ENCODE assay signal across 9 mouse cellular contexts in the genomic region with DNA sequence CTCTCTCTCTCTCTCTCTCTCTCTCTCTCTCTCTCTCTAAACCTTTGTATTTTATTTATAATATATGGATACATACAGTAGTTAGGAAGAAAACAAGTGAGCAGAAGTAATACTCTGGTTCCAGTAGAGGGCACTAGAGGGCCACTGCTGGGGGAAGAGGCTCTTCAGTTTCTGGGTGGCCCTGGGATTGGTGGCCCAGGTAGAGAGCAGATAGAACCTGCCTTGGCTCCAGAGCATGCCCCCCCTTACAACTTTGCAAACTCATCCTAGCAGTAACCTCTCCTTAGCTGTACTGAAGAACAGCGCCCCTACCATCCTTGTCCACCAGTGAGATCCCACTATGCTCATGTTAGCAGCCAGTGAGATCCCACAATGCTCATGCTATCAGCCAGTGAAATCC.
A peak's percentile ranks its signal among the peaks of the same experiment; 100 is the strongest.
DNase-seq lines count a peak whose midpoint lies in the region; ATAC-seq and TF ChIP-seq lines count a peak whose summit lies in the region.
"Had no signal": no experiment of that assay in that cellular context is flagged by ENCODE, and none has a peak within 500 bp of the region (broad histone marks: within the 10 kb centered on the region; RNA-seq: fewer than 3 reads in every experiment).

No protein-coding gene starts in this region.

- H3K27ac ChIP-seq in forebrain, postnatal 0 days (ENCODE audit: low read depth, low read length): no peak overlapping the region
- no peak overlapping the region for H3K27ac ChIP-seq in kidney, embryonic 15.5 days
- no peak overlapping the region for H3K27ac ChIP-seq in lung, embryonic 16.5 days (ENCODE audit: low read length)

- no peak overlapping the region for H3K4me3 ChIP-seq in forebrain, postnatal 0 days (ENCODE audit: low read depth, low read length)
- no peak overlapping the region for H3K4me3 ChIP-seq in kidney, embryonic 15.5 days (replicated peaks)
- H3K4me3 ChIP-seq in lung, embryonic 16.5 days (ENCODE audit: low read length): no peak overlapping the region
- H3K4me3 ChIP-seq: myocyte had no signal

- WGBS in forebrain, postnatal 0 days: 25% methylated on average over 1 of the region's 1 CpGs
- WGBS in kidney, embryonic 15.5 days: 29% methylated on average over 1 of the region's 1 CpGs
- 33% methylated on average over 1 of the region's 1 CpGs for WGBS in lung, embryonic 16.5 days

- no peak for TF ChIP-seq POLR2A in brain, embryonic 14.5 days (IDR thresholded peaks at IDR 0.05; ENCODE audit: borderline replicate concordance, extremely low read depth, insufficient read depth, insufficient read length, poor library complexity, severe bottlenecking)

- H3K36me3 ChIP-seq in forebrain, postnatal 0 days (ENCODE audit: insufficient read depth): no peaks in the 10 kb centered on the region
- no peaks in the 10 kb centered on the region for H3K36me3 ChIP-seq in kidney, embryonic 15.5 days
- H3K36me3 ChIP-seq in lung, embryonic 16.5 days (ENCODE audit: control insufficient read depth, insufficient read depth, low read length): no peaks in the 10 kb centered on the region

- no peak overlapping the region for H3K9ac ChIP-seq in forebrain, postnatal 0 days
- no peak overlapping the region for H3K9ac ChIP-seq in kidney, embryonic 15.5 days
- no peak overlapping the region for H3K9ac ChIP-seq in lung, embryonic 16.5 days (ENCODE audit: low read length)

- peak; percentile 72 for TF ChIP-seq CTCF in brain, embryonic 14.5 days (IDR thresholded peaks at IDR 0.05; ENCODE audit: borderline replicate concordance, extremely low read depth, insufficient read depth, insufficient read length)
- TF ChIP-seq CTCF in forebrain, postnatal 0 days (IDR thresholded peaks at IDR 0.05; ENCODE audit: low read depth): peak; percentile 65

- H3K9me3 ChIP-seq in forebrain, postnatal 0 days (ENCODE audit: low read length): no peaks in the 10 kb centered on the region
- no peaks in the 10 kb centered on the region for H3K9me3 ChIP-seq in kidney, embryonic 15.5 days (replicated peaks)
- H3K9me3 ChIP-seq in lung, embryonic 16.5 days (ENCODE audit: control insufficient read depth, low read length): no peaks in the 10 kb centered on the region

- H3K4me2 ChIP-seq in forebrain, postnatal 0 days (ENCODE audit: low read depth): no peak overlapping the region
- no peak overlapping the region for H3K4me2 ChIP-seq in kidney, embryonic 15.5 days
- H3K4me2 ChIP-seq in lung, embryonic 16.5 days (ENCODE audit: low read depth, low read length): no peak overlapping the region

- no peaks in the 10 kb centered on the region for H3K27me3 ChIP-seq in forebrain, postnatal 0 days (ENCODE audit: insufficient read depth, low read length)
- H3K27me3 ChIP-seq in kidney, embryonic 15.5 days: no peaks in the 10 kb centered on the region
- H3K27me3 ChIP-seq in lung, embryonic 16.5 days (ENCODE audit: control insufficient read depth, insufficient read depth, low read depth, low read length): no peaks in the 10 kb centered on the region

- peak; percentile 44 for DNase-seq in urinary bladder, postnatal 25 days (ENCODE audit: low spot score)
- DNase-seq in urinary bladder, postnatal 4 days (ENCODE audit: low spot score in 2 of 2): no peak
- peak; percentile 77 for DNase-seq in brain, embryonic 14.5 days (ENCODE audit: low read depth)
- DNase-seq in forebrain, postnatal 0 days: peak; percentile 63
- peak; percentile 36 for DNase-seq in retina, postnatal 7 days (ENCODE audit: low read depth, low spot score)
- DNase-seq in ovary, adult 18-20 months (ENCODE audit: low spot score): no peak

- 0 out of 2 replicates have a peak, but pooled peaks have one; percentile 8 for ATAC-seq in forebrain, postnatal 0 days
- ATAC-seq in kidney, embryonic 15.5 days (replicated peaks; ENCODE audit: low FRiP score): peak; percentile 43; the same call in 1 of the 2 replicates
- ATAC-seq in lung, embryonic 16.5 days (ENCODE audit: low read depth): peak; percentile 18; the same call in 1 of the 2 replicates

- H3K4me1 ChIP-seq in forebrain, postnatal 0 days (ENCODE audit: insufficient read depth): no peaks in the 10 kb centered on the region
- H3K4me1 ChIP-seq in kidney, embryonic 15.5 days: peaks cover 4% of the 10 kb centered on the region; the same call in 1 of the 2 replicates
- no peaks in the 10 kb centered on the region; the same call in 1 of the 2 replicates for H3K4me1 ChIP-seq in lung, embryonic 16.5 days (replicated peaks; ENCODE audit: control insufficient read depth, insufficient read depth, low read length)

Comparison
In these comparisons a context has a peak if more than half of its experiments do, and no peak if none do; other contexts are left out.
1. DNase-seq: peak in urinary bladder, postnatal 25 days (single experiment), brain, embryonic 14.5 days (single experiment), forebrain, postnatal 0 days (single experiment) and retina, postnatal 7 days (single experiment); none in urinary bladder, postnatal 4 days (0 of 2) and ovary, adult 18-20 months (single experiment).
2. Peak in every context shown above with its lines, with median percentiles within 50 percentile points of each other: ATAC-seq.